Mouse (Mus musculus): ENCODE measurements around the gene Shank2. TPM values are rescaled to one million over a fixed set of nuclear protein-coding genes. Genes with fewer than 3 reads are reported as not detected.

The Shank2 gene
- polyA plus RNA-seq, 1 experiment from 2014 or later = 2.6 TPM

GRCm38 (mm10) chr7:144207849-144208248, 206.1 kb downstream of the Shank2 start:
- Histone ChIP-seq H3K4me3 (replicated peaks) (no peak overlapping the region), H3K27ac (no peak overlapping the region), H3K4me2 (no peak overlapping the region), H3K9me3 (replicated peaks) (no peaks in the 10 kb centered on the region), H3K4me1 (peaks cover 10% of the 10 kb centered on the region; the same call in 1 of the 2 replicates), H3K36me3 (no peaks in the 10 kb centered on the region), H3K27me3 (no peaks in the 10 kb centered on the region), H3K9ac (no peak overlapping the region)
- 16% methylated on average over 7 of the region's 7 CpGs for WGBS
- ATAC-seq (replicated peaks; ENCODE audit: low FRiP score) = no peak

GRCm38 (mm10) chr7:144208628-144209027, 206.9 kb downstream of the Shank2 start:
- 80% methylated on average over 1 of the region's 1 CpGs for WGBS

GRCm38 (mm10) chr7:144210526-144210925, 208.8 kb downstream of the Shank2 start:
- H3K4me2 ChIP-seq = no peak overlapping the region
- H3K4me1 ChIP-seq = peaks cover 7% of the 10 kb centered on the region; the same call in 1 of the 2 replicates
- ATAC-seq (replicated peaks; ENCODE audit: low FRiP score) = no peak
- H3K9me3 ChIP-seq (replicated peaks) = no peaks in the 10 kb centered on the region
- no peaks in the 10 kb centered on the region for H3K27me3 ChIP-seq
- WGBS = 84% methylated on average over 9 of the region's 9 CpGs
- no peak overlapping the region for H3K27ac ChIP-seq
- no peaks in the 10 kb centered on the region for H3K36me3 ChIP-seq
- H3K9ac ChIP-seq = no peak overlapping the region
- no peak overlapping the region for H3K4me3 ChIP-seq (replicated peaks)

More at GRCm38 (mm10) chr7:144208628-144209027, 206.9 kb downstream of the Shank2 start:
- Histone ChIP-seq H3K4me1 (peaks cover 10% of the 10 kb centered on the region; the same call in 1 of the 2 replicates), H3K27me3 (no peaks in the 10 kb centered on the region), H3K9ac (no peak overlapping the region), H3K27ac (no peak overlapping the region), H3K4me3 (replicated peaks) (no peak overlapping the region), H3K36me3 (no peaks in the 10 kb centered on the region), H3K9me3 (replicated peaks) (no peaks in the 10 kb centered on the region), H3K4me2 (no peak overlapping the region)
- ATAC-seq (replicated peaks; ENCODE audit: low FRiP score) = no peak

GRCm38 (mm10) chr7:144212694-144213093, 211.0 kb downstream of the Shank2 start:
- Histone ChIP-seq H3K4me2 (no peak overlapping the region), H3K27ac (peak overlapping the region; percentile 57), H3K4me1 (peaks cover 7% of the 10 kb centered on the region; the same call in 1 of the 2 replicates), H3K9ac (no peak overlapping the region), H3K9me3 (replicated peaks) (no peaks in the 10 kb centered on the region), H3K4me3 (replicated peaks) (no peak overlapping the region), H3K27me3 (no peaks in the 10 kb centered on the region), H3K36me3 (no peaks in the 10 kb centered on the region)
- peak; percentile 52 for ATAC-seq (replicated peaks; ENCODE audit: low FRiP score)

GRCm38 (mm10) chr7:144217192-144217591, 215.5 kb downstream of the Shank2 start:
- H3K4me1 ChIP-seq = peaks cover 5% of the 10 kb centered on the region; the same call in 1 of the 2 replicates
- H3K27me3 ChIP-seq = no peaks in the 10 kb centered on the region
- no peaks in the 10 kb centered on the region for H3K9me3 ChIP-seq (replicated peaks)
- 10% methylated on average over 3 of the region's 3 CpGs for WGBS
- ATAC-seq (replicated peaks; ENCODE audit: low FRiP score) = no peak
- no peak overlapping the region for H3K27ac ChIP-seq
- H3K9ac ChIP-seq = no peak overlapping the region
- no peaks in the 10 kb centered on the region for H3K36me3 ChIP-seq
- H3K4me2 ChIP-seq = no peak overlapping the region
- H3K4me3 ChIP-seq (replicated peaks) = no peak overlapping the region

- H3K27ac ChIP-seq = no peak overlapping the region
- H3K9me3 ChIP-seq (replicated peaks) = no peaks in the 10 kb centered on the region
- H3K4me1 ChIP-seq = peaks cover 14% of the 10 kb centered on the region
- H3K4me3 ChIP-seq (replicated peaks) = no peak overlapping the region
- WGBS = 88% methylated on average over 5 of the region's 5 CpGs
- no peaks in the 10 kb centered on the region for H3K27me3 ChIP-seq
- H3K4me2 ChIP-seq = no peak overlapping the region
- no peak overlapping the region for H3K9ac ChIP-seq
- H3K36me3 ChIP-seq = no peaks in the 10 kb centered on the region
- no peak for ATAC-seq (replicated peaks; ENCODE audit: low FRiP score)
Measured at GRCm38 (mm10) chr7:144228683-144229082, 227.0 kb downstream of the Shank2 start.

- H3K36me3 ChIP-seq = no peaks in the 10 kb centered on the region
- no peak overlapping the region for H3K4me3 ChIP-seq (replicated peaks)
- no peak overlapping the region for H3K4me2 ChIP-seq
- H3K4me1 ChIP-seq = peaks cover 14% of the 10 kb centered on the region
- 20% methylated on average over 1 of the region's 1 CpGs for WGBS
- ATAC-seq (replicated peaks; ENCODE audit: low FRiP score) = no peak
- no peak overlapping the region for H3K9ac ChIP-seq
- H3K9me3 ChIP-seq (replicated peaks) = no peaks in the 10 kb centered on the region
- H3K27ac ChIP-seq = no peak overlapping the region
- H3K27me3 ChIP-seq = no peaks in the 10 kb centered on the region
Measured at GRCm38 (mm10) chr7:144229421-144229820, 227.7 kb downstream of the Shank2 start.

- no peak for ATAC-seq (replicated peaks; ENCODE audit: low FRiP score)
- no peaks in the 10 kb centered on the region for H3K36me3 ChIP-seq
- no peak overlapping the region for H3K9ac ChIP-seq
- no peak overlapping the region for H3K4me3 ChIP-seq (replicated peaks)
- no peaks in the 10 kb centered on the region for H3K27me3 ChIP-seq
- peaks cover 14% of the 10 kb centered on the region for H3K4me1 ChIP-seq
- no peaks in the 10 kb centered on the region for H3K9me3 ChIP-seq (replicated peaks)
- no peak overlapping the region for H3K4me2 ChIP-seq
- WGBS = 63% methylated on average over 5 of the region's 5 CpGs
- H3K27ac ChIP-seq = no peak overlapping the region
Measured at GRCm38 (mm10) chr7:144232132-144232706, 230.5 kb downstream of the Shank2 start.

- no peak overlapping the region for H3K4me3 ChIP-seq (replicated peaks)
- no peak overlapping the region for H3K27ac ChIP-seq
- H3K9ac ChIP-seq = no peak overlapping the region
- peaks cover 3% of the 10 kb centered on the region; the same call in 1 of the 2 replicates for H3K27me3 ChIP-seq
- no peak for ATAC-seq (replicated peaks; ENCODE audit: low FRiP score)
- no peaks in the 10 kb centered on the region for H3K36me3 ChIP-seq
- H3K4me1 ChIP-seq = peaks cover 18% of the 10 kb centered on the region
- 67% methylated on average over 8 of the region's 8 CpGs for WGBS
- H3K9me3 ChIP-seq (replicated peaks) = no peaks in the 10 kb centered on the region
- H3K4me2 ChIP-seq = no peak overlapping the region
Measured at GRCm38 (mm10) chr7:144233479-144233878, 231.8 kb downstream of the Shank2 start.

GRCm38 (mm10) chr7:144234783-144235182, 233.1 kb downstream of the Shank2 start:
- peaks cover 3% of the 10 kb centered on the region; the same call in 1 of the 2 replicates for H3K27me3 ChIP-seq
- H3K36me3 ChIP-seq = no peaks in the 10 kb centered on the region
- no peak overlapping the region for H3K4me3 ChIP-seq (replicated peaks)
- no peaks in the 10 kb centered on the region for H3K9me3 ChIP-seq (replicated peaks)
- ATAC-seq (replicated peaks; ENCODE audit: low FRiP score) = no peak
- no peak overlapping the region for H3K4me2 ChIP-seq
- 69% methylated on average over 5 of the region's 5 CpGs for WGBS
- peaks cover 18% of the 10 kb centered on the region for H3K4me1 ChIP-seq
- H3K9ac ChIP-seq = no peak overlapping the region
- H3K27ac ChIP-seq = no peak overlapping the region

- H3K9ac ChIP-seq = no peak overlapping the region
- peaks cover 24% of the 10 kb centered on the region for H3K4me1 ChIP-seq
- H3K27me3 ChIP-seq = peaks cover 3% of the 10 kb centered on the region; the same call in 1 of the 2 replicates
- no peaks in the 10 kb centered on the region for H3K9me3 ChIP-seq (replicated peaks)
- H3K27ac ChIP-seq = no peak overlapping the region
- no peak overlapping the region for H3K4me2 ChIP-seq
- no peaks in the 10 kb centered on the region for H3K36me3 ChIP-seq
- no peak for ATAC-seq (replicated peaks; ENCODE audit: low FRiP score)
- H3K4me3 ChIP-seq (replicated peaks) = no peak overlapping the region
- 81% methylated on average over 4 of the region's 4 CpGs for WGBS
Measured at GRCm38 (mm10) chr7:144235523-144235922, 233.8 kb downstream of the Shank2 start.

- Histone ChIP-seq H3K27ac (no peak overlapping the region), H3K9ac (no peak overlapping the region), H3K9me3 (replicated peaks) (no peaks in the 10 kb centered on the region), H3K4me1 (peaks cover 32% of the 10 kb centered on the region), H3K27me3 (peaks cover 3% of the 10 kb centered on the region; the same call in 1 of the 2 replicates), H3K36me3 (no peaks in the 10 kb centered on the region), H3K4me3 (replicated peaks) (no peak overlapping the region), H3K4me2 (no peak overlapping the region)
- 42% methylated on average over 13 of the region's 13 CpGs for WGBS
- ATAC-seq (replicated peaks; ENCODE audit: low FRiP score) = no peak
Measured at GRCm38 (mm10) chr7:144236802-144237201, 235.1 kb downstream of the Shank2 start.

- no peak overlapping the region for H3K9ac ChIP-seq
- no peak overlapping the region for H3K27ac ChIP-seq
- H3K4me3 ChIP-seq (replicated peaks) = no peak overlapping the region
- H3K4me2 ChIP-seq = no peak overlapping the region
- H3K4me1 ChIP-seq = peaks cover 25% of the 10 kb centered on the region
- H3K27me3 ChIP-seq = peaks cover 3% of the 10 kb centered on the region; the same call in 1 of the 2 replicates
- WGBS = 27% methylated on average over 12 of the region's 12 CpGs
- no peak for ATAC-seq (replicated peaks; ENCODE audit: low FRiP score)
- H3K36me3 ChIP-seq = no peaks in the 10 kb centered on the region
- H3K9me3 ChIP-seq (replicated peaks) = no peaks in the 10 kb centered on the region
Measured at GRCm38 (mm10) chr7:144238409-144238808, 236.7 kb downstream of the Shank2 start.

All from kidney, embryonic 15.5 days (tissue).